Mouse (Mus musculus) heart, adult 2 months (tissue): ENCODE data around the gene Rft1. TPM values are rescaled to one million over a fixed set of nuclear protein-coding genes. Genes with fewer than 3 reads are reported as not detected.

ENCODE experiments used
- DNase-seq, 2 experiments: peaks; one replicate each; pipeline ENCODE4 v3.0.0; 2021
- H3K27ac ChIP-seq: fragments of 200-600 bp; 2 replicates; pipeline ENCODE4 v1.8.1; 2022
- H3K27me3 ChIP-seq: fragments of 200-500 bp; 2 replicates; pipeline ENCODE4 v1.6.1; 2012; ENCODE audit warnings: mild to moderate bottlenecking, low read length, inconsistent platforms, mixed read lengths; ENCODE audit not compliant: control insufficient read depth, insufficient read depth
- H3K36me3 ChIP-seq: fragments of 200-500 bp; 2 replicates; pipeline ENCODE4 v1.6.1; 2012; ENCODE audit warnings: low read length, inconsistent platforms; ENCODE audit not compliant: control insufficient read depth, insufficient read depth
- H3K4me1 ChIP-seq: fragments of 200-500 bp; 2 replicates; pipeline ENCODE4 v1.6.1; 2011; ENCODE audit warnings: low read length; ENCODE audit not compliant: control insufficient read depth, insufficient read depth
- H3K4me3 ChIP-seq: fragments of 200-600 bp; 2 replicates; pipeline ENCODE4 v1.8.1; 2022
- H3K79me2 ChIP-seq: fragments of 200-500 bp; replicated peaks from 2 replicates; pipeline ENCODE4 v1.6.1; 2012; ENCODE audit warnings: mild to moderate bottlenecking, inconsistent platforms, low read length, moderate library complexity, mixed read lengths; ENCODE audit not compliant: control insufficient read depth, insufficient read depth
- H3K9ac ChIP-seq: fragments of 200-500 bp; 2 replicates; pipeline ENCODE4 v1.6.1; 2012; ENCODE audit warnings: low read depth, mild to moderate bottlenecking, control low read depth, inconsistent platforms, low read length, mixed read lengths
- CTCF ChIP-seq: fragments of 200-600 bp; IDR thresholded peaks from 2 replicates; pipeline ENCODE4 v1.8.1; 2022; ENCODE audit warnings: antibody characterized with exemption, mild to moderate bottlenecking, moderate library complexity
- EP300 ChIP-seq: fragments of 200-500 bp; IDR thresholded peaks from 2 replicates; pipeline ENCODE4 v1.6.1; 2011; ENCODE audit warnings: low read depth, low read length, control low read depth; ENCODE audit not compliant: insufficient read depth
- POLR2A ChIP-seq: fragments of 200-500 bp; IDR thresholded peaks from 2 replicates; pipeline ENCODE4 v1.6.1; 2011; ENCODE audit warnings: mild to moderate bottlenecking, low read depth, low read length, control low read depth; ENCODE audit not compliant: insufficient read depth
- WGBS: fragments of 180-500 bp; shearing (Covaris S2); methylation state at CpG from one replicate; pipeline ENCODE4 v1.1.7; 2018; 5-methylcytosine and 5-hydroxymethylcytosine counted together
- intact Hi-C: fragments of 180-260 bp; cut with DNase I; formaldehyde crosslinking; loops from one replicate; pipeline ENCODE4 v1.15.1; 2025
- polyA plus RNA-seq: library from polyadenylated mRNA; depleted of rRNA; stranded (reverse); fragments of >200 nt; gene quantifications from 2 replicates; pipeline ENCODE4 v1.2.3, GENCODE M21; 2012; rRNA removed
- total RNA-seq, 2 experiments: library from RNA; stranded (reverse); gene quantifications; 2 replicates each; pipeline ENCODE4 v1.2.3; 2021

Gene Rft1
- total and polyA plus RNA-seq, 3 experiments = 6.1 to 8.8 (median 8.1) TPM

GRCm38 (mm10) chr14:30722406-30722805, 68.2 kb downstream of the Rft1 start:
- 81% methylated on average over 5 of the region's 5 CpGs for WGBS
- no peak for TF ChIP-seq EP300
- TF ChIP-seq POLR2A = no peak
- TF ChIP-seq CTCF = no peak
- intact Hi-C loops = no loop called here

DNA sequence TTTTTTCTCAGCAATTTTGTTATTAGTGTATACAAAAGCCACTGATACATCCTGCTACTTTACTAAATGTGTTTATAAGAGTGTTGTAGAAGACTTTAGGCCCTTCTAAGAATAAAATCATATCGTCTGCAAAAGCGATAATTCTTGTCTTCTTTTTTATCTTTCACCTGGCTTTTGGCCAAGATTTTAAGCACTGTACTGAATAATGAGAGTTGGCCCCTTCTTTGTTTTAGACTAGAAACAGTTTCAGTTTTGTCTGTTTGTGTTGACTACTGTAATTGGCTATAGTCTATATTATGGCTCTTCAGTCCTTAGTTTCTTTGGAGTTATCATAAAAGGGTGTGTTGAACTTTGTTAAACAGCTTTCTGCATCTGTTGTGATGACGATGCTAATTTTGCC, 77.7 kb downstream of the Rft1 start:
- 36% methylated on average over 3 of the region's 3 CpGs for WGBS
- Histone ChIP-seq H3K36me3 (no peaks in the 10 kb centered on the region), H3K79me2 (peaks cover 2% of the 10 kb centered on the region; the same call in 1 of the 2 replicates)

More at GRCm38 (mm10) chr14:30722406-30722805, 68.2 kb downstream of the Rft1 start:
- Histone ChIP-seq H3K27ac (no peak overlapping the region), H3K36me3 (no peaks in the 10 kb centered on the region), H3K79me2 (peaks cover 4% of the 10 kb centered on the region), H3K27me3 (no peaks in the 10 kb centered on the region), H3K4me3 (no peak overlapping the region), H3K4me1 (peaks cover 2% of the 10 kb centered on the region), H3K9ac (no peak overlapping the region)
- no peak for DNase-seq

DNA sequence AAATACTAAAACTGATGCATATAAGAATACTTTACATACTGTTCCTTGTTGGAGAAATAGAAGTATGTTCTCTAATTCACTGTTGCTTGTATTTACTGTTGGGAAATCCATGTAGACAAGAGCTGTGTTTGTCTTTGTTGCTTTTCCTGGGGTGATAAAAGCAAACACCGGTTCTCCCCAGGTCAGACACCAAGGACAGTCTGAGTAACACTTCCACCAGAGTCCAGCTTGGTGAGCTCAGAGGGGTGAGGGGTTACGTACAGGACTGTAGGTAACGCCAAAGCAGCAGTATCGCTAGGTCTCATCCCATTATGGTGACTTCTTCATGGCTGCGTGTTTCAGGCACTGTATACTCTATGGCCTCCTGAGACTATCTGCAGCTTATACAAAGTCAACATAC, 80.5 kb downstream of the Rft1 start:
- intact Hi-C loops = no loop called here
- Histone ChIP-seq H3K79me2 (peaks cover 5% of the 10 kb centered on the region; the same call in 1 of the 2 replicates), H3K27me3 (no peaks in the 10 kb centered on the region), H3K4me1 (no peaks in the 10 kb centered on the region; the same call in 1 of the 2 replicates), H3K9ac (no peak overlapping the region), H3K27ac (no peak overlapping the region), H3K4me3 (no peak overlapping the region), H3K36me3 (no peaks in the 10 kb centered on the region)
- no peak for DNase-seq
- no peak for TF ChIP-seq CTCF
- TF ChIP-seq POLR2A = no peak
- no peak for TF ChIP-seq EP300
- 93% methylated on average over 5 of the region's 5 CpGs for WGBS

More for the DNA sequence above, 77.7 kb downstream of the Rft1 start:
- H3K9ac ChIP-seq = no peak overlapping the region
- no peak overlapping the region for H3K27ac ChIP-seq
- H3K4me1 ChIP-seq = no peaks in the 10 kb centered on the region; the same call in 1 of the 2 replicates
- no peaks in the 10 kb centered on the region for H3K27me3 ChIP-seq
- intact Hi-C loops = no loop called here
- TF ChIP-seq POLR2A (no peak), EP300 (no peak), CTCF (no peak)
- no peak for DNase-seq
- no peak overlapping the region for H3K4me3 ChIP-seq

- H3K9ac ChIP-seq = no peak overlapping the region
- no peak for TF ChIP-seq CTCF
- no peak for TF ChIP-seq POLR2A
- TF ChIP-seq EP300 = no peak
- H3K36me3 ChIP-seq = no peaks in the 10 kb centered on the region
- H3K4me1 ChIP-seq = no peaks in the 10 kb centered on the region; the same call in 1 of the 2 replicates
- no peaks in the 10 kb centered on the region for H3K27me3 ChIP-seq
- H3K79me2 ChIP-seq = peaks cover 7% of the 10 kb centered on the region; the same call in 1 of the 2 replicates
- no peak overlapping the region for H3K4me3 ChIP-seq
- H3K27ac ChIP-seq = no peak overlapping the region
- intact Hi-C loops = no loop called here
- 72% methylated on average over 3 of the region's 3 CpGs for WGBS
- no peak for DNase-seq
Measured at GRCm38 (mm10) chr14:30735810-30736209, 81.7 kb downstream of the Rft1 start.

DNA sequence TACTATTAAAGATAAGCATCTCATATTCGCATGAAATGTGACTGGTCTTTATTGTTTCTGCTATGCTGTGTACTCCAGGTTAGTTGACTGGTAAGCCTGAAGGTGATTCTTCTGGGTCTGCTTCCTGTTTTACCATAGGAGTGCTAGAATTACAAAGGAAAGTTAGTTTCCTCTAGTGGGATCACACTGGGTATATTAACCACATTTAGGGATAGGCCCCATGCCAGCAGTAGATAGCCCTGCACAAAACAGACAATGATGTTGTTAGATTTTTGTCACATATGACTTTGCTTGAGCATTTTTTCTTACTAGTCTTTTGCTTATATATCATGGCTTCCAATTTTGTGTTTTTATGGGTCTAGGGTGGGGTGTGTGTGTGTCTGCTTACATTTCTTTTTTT, 82.3 kb downstream of the Rft1 start:
- Histone ChIP-seq H3K4me3 (no peak overlapping the region), H3K27me3 (no peaks in the 10 kb centered on the region), H3K27ac (no peak overlapping the region), H3K4me1 (no peaks in the 10 kb centered on the region; the same call in 1 of the 2 replicates), H3K79me2 (peaks cover 7% of the 10 kb centered on the region; the same call in 1 of the 2 replicates), H3K36me3 (no peaks in the 10 kb centered on the region), H3K9ac (no peak overlapping the region)
- DNase-seq = no peak
- 53% methylated on average over 1 of the region's 1 CpGs for WGBS
- TF ChIP-seq EP300 (no peak), POLR2A (no peak), CTCF (no peak)
- intact Hi-C loops = no loop called here

Other genes with a start within 250 kb of the Rft1 start
- gene Dcp1a, start 174.8 kb upstream of the Rft1 start, total RNA-seq = 10 to 100 TPM in 1 of 2 experiments, 1 to 10 TPM in 1; 9.8 to 10.8 TPM
- gene Dcp1a, start 174.8 kb upstream of the Rft1 start, polyA plus RNA-seq = 15.4 and 16.0 TPM in 2 replicates
- 1 to 10 TPM; 1.3 to 2.1 TPM for gene Cacna1d, start 162.9 kb upstream of the Rft1 start, total RNA-seq
- gene Cacna1d, start 162.9 kb upstream of the Rft1 start, polyA plus RNA-seq = 3.0 and 4.6 TPM in 2 replicates
- gene Tkt, start 106.0 kb upstream of the Rft1 start, total RNA-seq = 10 to 100 TPM; 30.7 to 32.8 TPM
- gene Tkt, start 106.0 kb upstream of the Rft1 start, polyA plus RNA-seq = 75.5 and 119 TPM in 2 replicates
- gene Prkcd, start 28.1 kb upstream of the Rft1 start, total RNA-seq = 10 to 100 TPM; 10.4 to 12.6 TPM
- 31.5 and 31.7 TPM in 2 replicates for gene Prkcd, start 28.1 kb upstream of the Rft1 start, polyA plus RNA-seq
- 10 to 100 TPM; 12.9 to 14.2 TPM for gene Sfmbt1, start 60.5 kb downstream of the Rft1 start, total RNA-seq
- 1.6 and 2.8 TPM in 2 replicates for gene Sfmbt1, start 60.5 kb downstream of the Rft1 start, polyA plus RNA-seq
- 1 to 10 TPM; 7.3 to 9.4 TPM for gene Tmem110, start 171.2 kb downstream of the Rft1 start, total RNA-seq
- 13.1 and 14.3 TPM in 2 replicates for gene Tmem110, start 171.2 kb downstream of the Rft1 start, polyA plus RNA-seq
- 10 to 100 TPM; 14.4 to 15.9 TPM for gene Mustn1, start 224.8 kb downstream of the Rft1 start, total RNA-seq
- gene Mustn1, start 224.8 kb downstream of the Rft1 start, polyA plus RNA-seq = 13.6 and 17.7 TPM in 2 replicates
- gene Itih4, start 232.1 kb downstream of the Rft1 start, total RNA-seq = 1 to 10 TPM; 7.1 to 7.3 TPM
- 4.7 and 7.0 TPM in 2 replicates for gene Itih4, start 232.1 kb downstream of the Rft1 start, polyA plus RNA-seq